ENCODE assay signal across 13 mouse cellular contexts in genomic region chr15:30383075-30383842, GRCm38 (mm10).
DNase-seq lines count a peak whose midpoint lies in the region; ATAC-seq lines count a peak whose summit lies in the region.
"Had no signal": no experiment of that assay in that cellular context is flagged by ENCODE, and none has a peak within 500 bp of the region (broad histone marks: within the 10 kb centered on the region; RNA-seq: fewer than 3 reads in every experiment).

No protein-coding gene starts in this region.

- ATAC-seq in embryonic facial prominence, embryonic 11.5 days (replicated peaks; ENCODE audit: insufficient number of reproducible peaks, low FRiP score, low TSS enrichment, low read depth): no peak
- ATAC-seq in midbrain, embryonic 13.5 days: 0 out of 2 replicates have a peak, but pooled peaks have one; percentile 34
- ATAC-seq in midbrain, embryonic 14.5 days (ENCODE audit: low FRiP score, low TSS enrichment): no peak
- peak; percentile 62; the same call in 1 of the 2 replicates for ATAC-seq in forebrain, embryonic 14.5 days
- ATAC-seq in megakaryocyte, adult 5-6 weeks (ENCODE audit: poor library complexity, severe bottlenecking): no peak

- DNase-seq in embryonic facial prominence, embryonic 11.5 days (ENCODE audit: low spot score): peak; percentile 58
- DNase-seq in embryonic facial prominence, embryonic 10.5 days (ENCODE audit: low spot score): no peak
- DNase-seq in midbrain, embryonic 14.5 days: no peak
- peak; percentile 65 for DNase-seq in forebrain, embryonic 14.5 days (ENCODE audit: low spot score)
- DNase-seq in lung, postnatal 4 days: peak; percentile 10 to 33
- no peak for DNase-seq in spleen, postnatal 36 days (ENCODE audit: low spot score in 2 of 2)
- DNase-seq: adrenal gland, postnatal 36 days; cerebellum, adult 9-11 months; heart, adult 11 months had no signal

- 23% methylated on average over 9 of the region's 9 CpGs for WGBS in embryonic facial prominence, embryonic 11.5 days
- 22% methylated on average over 9 of the region's 9 CpGs for WGBS in embryonic facial prominence, embryonic 10.5 days
- 18% methylated on average over 9 of the region's 9 CpGs for WGBS in midbrain, embryonic 13.5 days
- WGBS in midbrain, embryonic 14.5 days: 19% methylated on average over 9 of the region's 9 CpGs
- WGBS in forebrain, embryonic 14.5 days: 16% methylated on average over 9 of the region's 9 CpGs

- no peak overlapping the region for H3K9ac ChIP-seq in embryonic facial prominence, embryonic 11.5 days (replicated peaks; ENCODE audit: low read length)
- no peak overlapping the region for H3K9ac ChIP-seq in midbrain, embryonic 13.5 days (replicated peaks)
- H3K9ac ChIP-seq in midbrain, embryonic 14.5 days (replicated peaks; ENCODE audit: low read length): no peak overlapping the region
- H3K9ac ChIP-seq in forebrain, embryonic 14.5 days (ENCODE audit: low read length): no peak overlapping the region

- no peaks in the 10 kb centered on the region for H3K4me1 ChIP-seq in embryonic facial prominence, embryonic 11.5 days (ENCODE audit: control insufficient read depth, insufficient read depth, low read length)
- H3K4me1 ChIP-seq in embryonic facial prominence, embryonic 10.5 days: peaks cover 18% of the 10 kb centered on the region
- peaks cover 15% of the 10 kb centered on the region for H3K4me1 ChIP-seq in midbrain, embryonic 13.5 days (replicated peaks)
- H3K4me1 ChIP-seq in midbrain, embryonic 14.5 days (ENCODE audit: control insufficient read depth, insufficient read depth, low read length): peaks cover 10% of the 10 kb centered on the region; the same call in 1 of the 2 replicates
- peaks cover 3% of the 10 kb centered on the region; the same call in 1 of the 2 replicates for H3K4me1 ChIP-seq in forebrain, embryonic 14.5 days (ENCODE audit: control insufficient read depth, insufficient read depth, low read length)
- H3K4me1 ChIP-seq: megakaryocyte, embryonic 14.5 days had no signal

- H3K27me3 ChIP-seq in embryonic facial prominence, embryonic 11.5 days (ENCODE audit: control insufficient read depth, insufficient read depth, low read length): no peaks in the 10 kb centered on the region
- no peaks in the 10 kb centered on the region for H3K27me3 ChIP-seq in embryonic facial prominence, embryonic 10.5 days (replicated peaks; ENCODE audit: low read depth, poor library complexity, severe bottlenecking)
- H3K27me3 ChIP-seq in midbrain, embryonic 13.5 days: no peaks in the 10 kb centered on the region
- no peaks in the 10 kb centered on the region for H3K27me3 ChIP-seq in midbrain, embryonic 14.5 days (ENCODE audit: control insufficient read depth, insufficient read depth, low read length)
- no peaks in the 10 kb centered on the region for H3K27me3 ChIP-seq in forebrain, embryonic 14.5 days (replicated peaks; ENCODE audit: control insufficient read depth, insufficient read depth, low read length)
- H3K27me3 ChIP-seq: megakaryocyte, embryonic 14.5 days had no signal

- no peak overlapping the region for H3K4me2 ChIP-seq in embryonic facial prominence, embryonic 11.5 days (ENCODE audit: low read depth, low read length)
- H3K4me2 ChIP-seq in midbrain, embryonic 13.5 days (replicated peaks): no peak overlapping the region
- H3K4me2 ChIP-seq in midbrain, embryonic 14.5 days (ENCODE audit: low read length): no peak overlapping the region
- H3K4me2 ChIP-seq in forebrain, embryonic 14.5 days (ENCODE audit: low read length): no peak overlapping the region

- no peak overlapping the region for H3K4me3 ChIP-seq in embryonic facial prominence, embryonic 11.5 days (ENCODE audit: low read depth, low read length)
- H3K4me3 ChIP-seq in embryonic facial prominence, embryonic 10.5 days: no peak overlapping the region
- H3K4me3 ChIP-seq in midbrain, embryonic 13.5 days (replicated peaks): no peak overlapping the region
- no peak overlapping the region for H3K4me3 ChIP-seq in midbrain, embryonic 14.5 days (replicated peaks; ENCODE audit: low read depth, low read length)
- no peak overlapping the region for H3K4me3 ChIP-seq in forebrain, embryonic 14.5 days (ENCODE audit: low read depth, low read length)
- H3K4me3 ChIP-seq: layer of hippocampus, adult 2 months; megakaryocyte, embryonic 14.5 days had no signal

- no peaks in the 10 kb centered on the region for H3K9me3 ChIP-seq in embryonic facial prominence, embryonic 11.5 days (replicated peaks; ENCODE audit: control insufficient read depth, low read length)
- no peaks in the 10 kb centered on the region for H3K9me3 ChIP-seq in embryonic facial prominence, embryonic 10.5 days
- no peaks in the 10 kb centered on the region for H3K9me3 ChIP-seq in midbrain, embryonic 13.5 days
- H3K9me3 ChIP-seq in midbrain, embryonic 14.5 days (ENCODE audit: control insufficient read depth, low read length): no peaks in the 10 kb centered on the region
- H3K9me3 ChIP-seq in forebrain, embryonic 14.5 days (replicated peaks; ENCODE audit: control insufficient read depth, low read length): no peaks in the 10 kb centered on the region

- no peak overlapping the region for H3K27ac ChIP-seq in embryonic facial prominence, embryonic 11.5 days (replicated peaks; ENCODE audit: low read depth, low read length)
- no peak overlapping the region for H3K27ac ChIP-seq in embryonic facial prominence, embryonic 10.5 days (replicated peaks)
- no peak overlapping the region for H3K27ac ChIP-seq in midbrain, embryonic 13.5 days
- no peak overlapping the region for H3K27ac ChIP-seq in midbrain, embryonic 14.5 days (replicated peaks; ENCODE audit: low read depth, low read length)
- H3K27ac ChIP-seq in forebrain, embryonic 14.5 days (ENCODE audit: low read depth, low read length): no peak overlapping the region
- H3K27ac ChIP-seq: layer of hippocampus, adult 2 months had no signal

- H3K36me3 ChIP-seq in embryonic facial prominence, embryonic 11.5 days (replicated peaks; ENCODE audit: control insufficient read depth, insufficient read depth, low read depth, low read length): no peaks in the 10 kb centered on the region
- no peaks in the 10 kb centered on the region for H3K36me3 ChIP-seq in embryonic facial prominence, embryonic 10.5 days (replicated peaks)
- H3K36me3 ChIP-seq in midbrain, embryonic 13.5 days: no peaks in the 10 kb centered on the region
- no peaks in the 10 kb centered on the region for H3K36me3 ChIP-seq in midbrain, embryonic 14.5 days (ENCODE audit: control insufficient read depth, insufficient read depth, low read length)
- H3K36me3 ChIP-seq in forebrain, embryonic 14.5 days (ENCODE audit: control insufficient read depth, insufficient read depth, low read length): no peaks in the 10 kb centered on the region

Comparison
In these comparisons a context has a peak if more than half of its experiments do, and no peak if none do; other contexts are left out.
1. ATAC-seq: peak in midbrain, embryonic 13.5 days (single experiment) and forebrain, embryonic 14.5 days (single experiment); none in embryonic facial prominence, embryonic 11.5 days (single experiment), midbrain, embryonic 14.5 days (single experiment) and megakaryocyte, adult 5-6 weeks (single experiment).
2. DNase-seq: peak in embryonic facial prominence, embryonic 11.5 days (single experiment), forebrain, embryonic 14.5 days (single experiment) and lung, postnatal 4 days (2 of 2); none in embryonic facial prominence, embryonic 10.5 days (single experiment), midbrain, embryonic 14.5 days (single experiment) and spleen, postnatal 36 days (0 of 2).